Mouse (Mus musculus) testis, adult 2 months (tissue): ENCODE results near the gene Zfhx3.

Experiments
- CTCF ChIP-seq: fragments of 200-500 bp; IDR thresholded peaks from 2 replicates; pipeline ENCODE4 v1.5.1; 2012; ENCODE audit warnings: low read depth, mild to moderate bottlenecking, inconsistent platforms, low read length, moderate library complexity; ENCODE audit not compliant: control insufficient read depth, insufficient read depth, insufficient replicate concordance
- POLR2A ChIP-seq: fragments of 200-500 bp; IDR thresholded peaks from 2 replicates; pipeline ENCODE4 v1.6.1; 2012; ENCODE audit warnings: low read depth, mild to moderate bottlenecking, inconsistent platforms, low read length, moderate library complexity; ENCODE audit not compliant: control insufficient read depth

DNA sequence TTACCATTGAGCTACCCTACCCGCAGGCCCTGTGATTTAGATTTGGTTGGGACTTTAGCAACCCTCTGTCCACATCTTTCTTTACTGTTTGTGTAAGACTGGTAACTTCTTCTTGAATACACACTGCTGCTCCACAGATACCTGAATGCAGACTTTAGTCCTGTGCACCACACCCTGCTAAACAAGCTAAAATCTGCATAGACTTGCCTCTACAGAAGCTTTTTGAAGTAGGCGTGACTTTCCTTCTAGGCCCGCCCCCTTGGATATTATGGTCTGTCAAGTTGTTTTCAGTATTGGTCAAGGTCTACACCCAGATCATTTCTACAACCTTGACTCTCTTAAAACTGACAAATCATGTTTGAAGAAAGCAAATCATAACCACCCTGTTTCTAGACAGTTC is 243.8 kb downstream of the Zfhx3 start:
- TF ChIP-seq CTCF (no peak), POLR2A (no peak)
